Mouse (Mus musculus): ENCODE measurements around the gene Gstm1.
"Not testable (repeated sequence)": the region's sequence is repeated elsewhere in the genome, so short reads cannot be mapped to it uniquely, and the experiment has no call there.

Gstm1 gene

DNA sequence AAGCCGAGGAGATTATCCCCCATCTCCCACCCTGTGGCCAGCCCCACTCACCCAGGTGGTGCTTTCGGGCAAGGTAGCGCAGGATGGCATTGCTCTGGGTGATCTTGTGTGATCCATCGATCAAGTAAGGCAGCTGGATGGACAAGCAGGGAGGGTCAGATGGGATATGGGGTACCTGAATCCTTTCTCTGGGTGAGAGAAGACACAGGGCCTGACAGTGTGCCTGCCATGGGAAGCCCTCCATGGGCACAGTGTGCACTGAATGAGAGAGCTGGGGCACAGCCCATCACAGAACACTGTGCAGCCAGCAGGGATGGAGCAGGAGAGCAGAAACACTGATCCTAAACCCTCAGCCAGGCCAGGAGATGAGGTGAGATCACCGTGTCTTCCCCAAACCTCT, 1.3 kb downstream of the Gstm1 start:
- DNase-seq (ENCODE audit: extremely low read depth, low read depth): not testable (repeated sequence)

DNA sequence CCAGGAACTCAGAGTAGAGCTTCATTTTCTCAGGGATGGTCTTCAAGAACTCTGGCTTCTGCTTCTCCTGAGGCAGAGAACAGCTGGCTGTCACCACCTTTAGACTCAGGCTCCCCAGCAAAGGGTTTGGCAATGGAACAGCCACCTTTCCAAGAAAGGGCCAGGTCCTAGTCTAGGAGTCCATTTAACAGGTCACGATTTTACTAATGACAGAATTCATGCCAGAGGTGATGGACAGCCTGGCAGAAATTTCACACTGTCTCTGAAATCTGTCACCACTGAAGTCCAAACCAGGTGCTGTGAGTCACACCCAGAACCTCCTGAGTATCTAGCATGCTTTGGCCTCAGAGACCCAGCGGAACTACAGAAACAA, 2.8 kb downstream of the Gstm1 start:
- no peak for DNase-seq (ENCODE audit: extremely low read depth, low read depth)

DNA sequence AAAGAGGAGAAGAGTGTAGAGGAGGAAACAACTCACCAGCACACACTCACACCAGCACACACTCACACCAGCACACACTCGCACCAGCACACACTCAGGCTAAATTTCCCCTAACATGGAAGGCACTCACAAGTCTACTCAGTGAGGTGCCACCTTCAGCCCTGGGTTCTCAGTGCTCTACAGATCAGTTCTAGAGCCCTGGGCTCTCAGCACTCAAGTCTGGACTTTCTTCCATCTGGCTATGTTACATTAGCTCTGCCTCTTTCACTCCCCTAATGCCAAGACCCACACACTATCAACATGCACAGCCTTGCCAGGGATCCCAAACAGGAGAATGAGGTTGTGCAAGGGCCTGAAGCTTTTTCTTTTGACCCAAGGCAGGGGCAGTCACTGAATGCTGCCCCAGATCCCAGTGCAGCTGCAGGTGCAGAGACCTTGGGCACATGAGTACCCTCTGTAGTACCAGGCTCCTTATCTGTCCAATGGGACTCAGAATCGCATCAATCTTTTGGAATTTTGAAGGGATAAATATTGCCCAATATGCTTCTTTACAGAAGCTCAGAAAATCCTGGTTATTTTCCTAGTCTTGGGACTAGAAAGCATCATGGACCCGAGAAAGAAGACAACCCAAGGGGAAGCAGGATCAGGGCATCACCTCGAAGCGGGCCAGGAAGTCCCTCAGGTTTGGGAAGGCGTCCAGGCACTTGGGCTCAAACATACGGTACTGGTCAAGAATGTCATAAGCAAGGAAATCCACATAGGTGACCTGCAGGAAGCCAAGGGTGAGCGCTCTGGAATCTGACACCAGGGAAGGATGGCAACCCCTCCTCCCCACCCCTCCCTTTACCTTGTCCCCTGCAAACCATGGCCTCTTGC, 3.4 kb downstream of the Gstm1 start:
- DNase-seq (ENCODE audit: extremely low read depth, low read depth): no peak

DNA sequence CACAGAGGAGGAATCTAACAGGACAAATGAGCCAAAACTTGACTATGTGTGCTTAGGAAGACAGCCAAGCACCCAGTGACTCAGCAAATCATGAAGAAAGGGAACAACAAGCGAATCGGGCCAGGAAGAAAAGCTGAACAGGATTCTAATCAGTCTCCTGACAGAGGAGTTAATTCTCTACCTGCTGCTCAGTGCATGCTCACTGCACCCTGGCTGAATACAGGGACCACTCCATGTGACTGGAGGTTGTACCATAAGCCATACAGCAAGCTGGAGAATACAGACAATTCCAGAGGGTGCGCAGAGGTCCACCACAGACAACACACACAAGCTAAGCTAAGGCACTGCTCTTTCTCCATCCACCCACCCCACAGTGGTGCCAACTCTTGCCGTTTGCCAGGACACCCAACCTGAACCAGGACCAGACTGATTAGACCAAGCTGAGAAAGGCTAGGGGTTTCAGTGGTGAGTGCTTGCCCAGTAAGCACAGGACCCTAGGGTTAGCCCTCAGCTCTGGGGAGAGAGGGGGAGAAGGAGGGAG, 4.4 kb downstream of the Gstm1 start:
- DNase-seq (ENCODE audit: extremely low read depth, low read depth): peak; percentile 73

DNA sequence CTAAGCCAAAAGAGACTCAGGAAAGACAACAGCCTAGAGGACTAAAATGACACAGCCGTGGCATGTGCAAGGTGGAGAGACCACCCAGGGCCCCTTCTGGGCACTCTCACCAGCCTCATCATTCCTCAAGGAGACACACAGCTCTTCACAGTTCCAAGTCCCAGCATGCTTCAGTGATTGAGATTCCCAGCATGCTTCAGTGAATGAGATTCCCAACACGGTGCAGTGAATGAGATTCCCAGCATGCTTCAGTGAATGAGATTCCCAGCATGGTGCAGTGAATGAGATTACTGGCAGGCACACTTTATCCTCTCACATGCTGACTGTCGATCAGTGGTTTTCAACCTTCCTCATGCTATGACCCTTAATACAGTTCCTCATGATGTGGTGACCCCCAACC, 6.2 kb downstream of the Gstm1 start:
- DNase-seq (ENCODE audit: extremely low read depth, low read depth): no peak

DNA sequence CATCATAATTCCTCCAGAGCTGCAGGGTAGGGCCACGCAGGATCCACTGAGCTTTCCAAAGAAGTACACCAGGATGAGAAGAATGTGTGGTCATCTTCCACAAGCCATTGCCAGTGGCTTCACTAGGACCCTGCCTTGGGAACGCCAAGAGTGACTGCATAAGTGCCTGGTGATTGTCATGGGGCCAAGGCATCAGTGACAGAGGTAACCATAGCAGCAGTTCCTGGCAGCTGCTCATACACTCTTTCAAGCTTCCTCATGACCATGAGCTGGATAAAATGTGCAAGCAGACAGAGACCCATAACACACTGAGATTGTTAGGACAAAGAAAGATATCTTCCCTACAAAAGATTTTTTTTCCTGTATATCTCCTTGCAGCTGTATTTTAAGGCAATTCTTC, 7.5 kb downstream of the Gstm1 start:
- DNase-seq (ENCODE audit: extremely low read depth, low read depth): no peak

DNA sequence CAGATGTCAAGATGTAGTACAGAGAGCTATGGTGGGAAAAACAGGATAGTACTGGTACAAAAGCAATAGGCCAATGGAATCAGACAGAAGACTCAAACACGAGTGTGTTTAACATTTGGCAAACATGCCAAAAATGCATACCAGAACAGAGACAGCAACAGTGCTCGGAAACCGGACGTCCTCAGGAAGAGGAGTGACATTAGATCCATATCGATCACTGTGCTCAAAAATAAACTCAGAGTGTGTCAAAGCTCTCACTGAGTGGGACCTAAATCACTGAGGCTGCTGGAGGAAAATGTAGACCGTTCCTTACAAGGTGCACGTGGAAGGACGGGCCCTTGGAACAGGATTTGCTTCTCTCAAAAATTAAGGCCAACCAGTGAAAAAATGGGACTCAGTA, 15.8 kb downstream of the Gstm1 start:
- no peak for DNase-seq (ENCODE audit: extremely low read depth, low read depth)

DNA sequence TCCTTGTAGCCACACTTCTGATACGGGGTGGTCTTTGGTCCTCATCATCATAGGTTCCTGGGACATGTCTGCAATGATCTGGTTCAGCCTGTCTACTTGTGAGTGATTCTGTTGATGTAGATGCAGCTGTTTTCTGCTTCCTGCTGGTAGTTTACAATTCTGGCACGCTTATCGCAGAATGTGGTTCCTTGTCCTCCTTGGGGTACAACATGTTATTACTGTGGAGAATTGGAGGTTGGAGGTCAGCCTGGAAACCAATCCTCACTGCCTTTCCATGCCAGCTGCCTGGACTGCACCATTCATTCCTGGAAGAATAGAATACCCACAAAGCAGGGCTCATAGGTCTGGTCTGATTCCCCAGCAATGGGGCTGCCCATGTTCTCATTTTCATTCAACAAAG, 18.3 kb downstream of the Gstm1 start:
- no peak for DNase-seq (ENCODE audit: extremely low read depth, low read depth)

DNA sequence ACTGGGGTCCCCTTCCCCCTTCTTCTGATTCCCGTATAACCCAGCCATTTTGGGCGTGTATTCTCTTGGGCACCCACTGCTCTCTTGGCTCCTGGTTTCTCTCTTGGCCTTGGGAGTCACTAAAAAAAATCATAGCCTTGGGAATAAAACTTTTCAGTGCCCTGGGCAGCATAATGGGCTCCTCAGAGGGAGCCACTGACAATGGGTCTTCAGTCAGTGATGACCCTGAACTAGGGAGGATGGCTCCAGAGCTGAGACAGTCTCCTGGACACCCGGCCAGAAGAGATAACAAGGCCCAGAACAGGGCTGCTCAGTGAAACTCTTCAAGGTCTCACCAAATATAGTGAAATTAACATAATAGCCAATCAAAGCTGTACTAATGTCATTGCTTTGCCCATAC, 19.2 kb downstream of the Gstm1 start:
- no peak for DNase-seq (ENCODE audit: extremely low read depth, low read depth)

DNA sequence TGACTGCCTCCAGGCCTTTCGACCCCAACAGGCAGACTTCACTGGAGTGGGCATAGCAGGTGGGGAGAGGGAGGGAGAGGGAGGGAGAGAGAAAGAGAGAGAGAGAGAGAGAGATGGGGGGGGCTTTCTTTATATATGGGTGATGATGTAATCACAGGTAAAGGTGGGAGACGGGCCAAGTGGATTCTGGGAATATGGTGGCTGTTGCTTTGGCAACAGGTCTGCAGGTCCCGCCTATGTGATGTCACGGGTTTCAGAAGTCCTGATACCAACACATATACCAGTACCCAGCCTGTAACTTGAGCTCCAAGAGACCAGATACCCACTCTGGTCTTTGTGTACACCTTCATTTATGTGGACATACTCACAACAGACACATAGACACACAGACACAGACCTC, 21.2 kb downstream of the Gstm1 start:
- DNase-seq (ENCODE audit: extremely low read depth, low read depth): no peak

DNA sequence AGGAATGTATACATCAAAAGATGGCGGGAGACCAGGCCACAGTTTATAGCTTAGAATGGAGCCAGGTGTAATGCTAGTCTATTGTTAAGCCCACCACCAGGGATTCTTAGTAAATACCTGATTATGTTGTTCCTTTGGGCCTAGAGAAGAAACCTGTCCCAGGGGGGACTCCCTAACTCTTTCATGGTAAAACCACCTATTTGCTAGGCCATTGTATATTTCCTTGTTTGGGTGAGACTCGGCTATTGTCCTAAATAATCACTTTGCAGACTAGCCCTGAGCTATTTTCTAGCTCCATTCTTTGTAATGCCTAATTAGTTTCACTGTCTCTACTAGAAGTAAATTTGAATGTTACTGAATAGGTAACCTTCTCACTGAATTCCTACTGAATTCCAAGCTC, 21.8 kb downstream of the Gstm1 start:
- DNase-seq (ENCODE audit: extremely low read depth, low read depth): not testable (repeated sequence)

DNA sequence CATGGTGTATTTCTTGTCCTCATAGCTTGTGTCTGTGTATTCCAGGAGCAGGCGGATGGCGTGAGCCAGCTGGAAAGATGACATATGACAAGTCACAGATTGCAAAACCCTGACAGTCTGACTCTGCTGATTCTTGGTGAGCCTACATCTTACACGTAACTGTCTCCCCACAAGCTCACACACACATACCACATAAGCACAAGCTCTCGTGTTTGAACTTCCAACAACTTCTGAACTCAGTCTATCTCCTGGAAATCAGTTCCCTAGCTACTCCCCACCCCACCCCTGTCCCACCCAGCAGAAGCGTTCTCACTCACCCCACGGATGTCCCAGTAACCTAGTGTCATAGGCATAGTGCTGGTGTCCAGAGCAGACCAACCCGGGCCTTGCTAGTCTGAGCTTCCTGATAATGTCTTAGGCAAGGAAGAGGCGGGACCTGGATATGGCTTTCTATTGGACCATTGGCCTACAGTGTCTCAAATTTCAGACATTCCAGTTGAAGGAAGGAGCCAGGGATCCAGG, 31.7 kb downstream of the Gstm1 start, which contains the start of gene Gstm2:
TSS of gene Gstm2 (minus strand) at position 413 of the 522 bp plus-strand sequence.
- DNase-seq (ENCODE audit: extremely low read depth, low read depth): no peak

DNA sequence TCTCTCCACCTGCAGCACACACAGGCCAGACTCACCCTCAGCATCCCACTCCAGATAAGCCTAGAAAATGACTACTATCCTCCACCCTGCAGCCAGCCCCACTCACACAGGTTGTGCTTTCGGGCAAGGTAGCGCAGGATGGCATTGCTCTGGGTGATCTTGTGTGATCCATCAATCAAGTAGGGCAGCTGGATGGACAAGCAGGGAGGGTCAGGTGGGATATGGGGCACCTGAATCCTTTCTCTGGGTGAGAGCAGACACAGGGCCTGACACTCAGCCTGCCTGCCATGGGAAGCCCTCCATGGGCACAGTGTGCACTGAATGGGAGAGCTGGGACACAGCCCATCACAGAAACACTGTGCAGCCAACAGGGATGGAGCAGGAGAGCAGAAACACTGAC, 32.6 kb downstream of the Gstm1 start:
- not testable (repeated sequence) for DNase-seq (ENCODE audit: extremely low read depth, low read depth)

DNA sequence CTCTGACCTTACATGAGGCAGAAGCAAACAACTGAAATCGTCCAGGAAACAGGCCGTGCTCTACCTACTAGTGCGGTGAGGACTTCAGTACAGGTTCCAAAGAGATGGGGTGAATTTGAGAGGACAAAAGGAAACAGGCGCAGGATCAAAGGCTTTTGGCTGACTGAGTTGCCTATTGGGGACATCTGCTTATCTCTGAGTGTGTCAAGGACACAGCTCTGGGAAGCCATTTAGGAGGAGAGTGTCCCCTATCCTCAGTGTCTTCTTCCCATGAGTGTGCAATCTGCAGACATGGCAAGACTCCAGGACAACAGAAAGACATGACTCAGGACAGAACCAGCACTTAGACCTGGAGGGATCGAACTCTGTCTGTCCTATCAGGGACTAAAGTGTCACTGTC, 33.3 kb downstream of the Gstm1 start:
- DNase-seq (ENCODE audit: extremely low read depth, low read depth): no peak

DNA sequence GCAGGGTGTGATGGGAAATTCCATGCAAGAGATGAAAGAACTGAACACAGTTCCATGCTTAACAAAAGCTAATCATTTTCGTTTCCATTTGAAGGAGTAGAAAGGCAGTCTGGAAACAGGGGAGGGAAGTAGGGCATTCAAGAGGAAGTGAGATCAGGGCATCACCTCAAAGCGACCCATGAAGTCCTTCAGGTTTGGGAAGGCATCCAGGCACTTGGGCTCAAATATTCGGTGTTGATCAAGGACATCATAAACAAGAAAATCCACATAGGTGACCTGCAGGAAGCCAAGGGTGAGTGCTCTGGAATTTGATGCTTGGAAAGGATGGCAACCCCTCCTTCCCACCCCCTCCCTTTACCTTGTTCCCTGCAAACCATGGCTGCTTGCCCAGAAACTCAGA, 34.0 kb downstream of the Gstm1 start:
- DNase-seq (ENCODE audit: extremely low read depth, low read depth): no peak

DNA sequence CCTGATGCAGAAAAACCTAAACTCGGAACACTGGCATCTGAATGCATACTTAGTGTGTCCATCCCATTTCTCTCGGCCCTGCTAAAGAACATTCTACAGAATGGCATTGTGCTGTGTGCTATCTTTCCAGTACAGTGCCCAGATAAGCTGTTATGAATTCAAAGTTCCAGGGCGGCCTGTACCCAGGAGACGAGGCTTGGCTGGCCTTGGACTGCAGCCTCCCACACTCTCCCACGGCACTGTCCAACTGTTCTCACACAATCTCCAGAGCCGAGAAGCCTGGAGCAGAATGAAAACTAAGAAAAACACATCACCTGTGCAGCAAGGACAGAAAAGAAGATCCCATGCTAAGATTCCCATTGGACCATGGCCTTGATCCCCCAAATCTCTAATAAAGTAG, 35.0 kb downstream of the Gstm1 start:
- no peak for DNase-seq (ENCODE audit: extremely low read depth, low read depth)

DNA sequence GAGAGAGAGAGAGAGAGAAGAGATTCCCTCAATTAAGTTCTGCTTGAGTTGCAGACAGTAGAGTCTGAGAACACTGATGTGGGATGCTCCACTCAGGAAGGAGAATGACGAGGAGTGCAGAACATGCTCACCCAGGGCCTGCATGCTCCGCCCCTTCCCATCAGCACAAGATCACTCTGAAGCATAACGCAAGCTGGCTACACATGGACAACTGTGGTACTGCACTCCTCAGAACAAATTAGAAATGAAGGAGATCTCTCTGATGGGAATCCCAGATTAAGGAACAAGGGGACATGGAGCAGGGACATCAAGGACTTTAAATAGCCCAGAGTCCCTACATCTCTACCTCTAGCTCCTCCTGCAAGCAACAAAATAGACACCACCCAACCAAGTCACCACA, 36.5 kb downstream of the Gstm1 start:
- no peak for DNase-seq (ENCODE audit: extremely low read depth, low read depth)

DNA sequence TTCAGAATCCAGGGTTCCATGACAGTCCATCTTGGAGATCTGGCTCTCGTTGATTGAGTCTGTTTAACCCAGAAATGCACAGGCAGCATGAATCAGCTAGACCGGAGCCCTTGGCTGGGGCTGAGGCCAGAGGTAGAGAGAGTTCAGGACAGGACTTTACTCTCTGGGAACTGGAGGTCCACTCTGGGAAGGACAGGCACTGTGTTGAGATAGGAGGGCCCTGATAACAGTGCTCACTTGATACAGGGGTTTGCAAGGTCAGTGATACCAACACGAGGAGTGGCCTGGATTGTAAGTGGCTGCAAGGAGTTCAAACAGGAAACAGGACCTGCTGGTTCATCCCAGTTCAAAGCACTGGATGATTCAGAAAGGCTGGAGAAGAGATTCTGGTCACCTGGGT, 40.1 kb downstream of the Gstm1 start:
- no peak for DNase-seq (ENCODE audit: extremely low read depth, low read depth)

DNA sequence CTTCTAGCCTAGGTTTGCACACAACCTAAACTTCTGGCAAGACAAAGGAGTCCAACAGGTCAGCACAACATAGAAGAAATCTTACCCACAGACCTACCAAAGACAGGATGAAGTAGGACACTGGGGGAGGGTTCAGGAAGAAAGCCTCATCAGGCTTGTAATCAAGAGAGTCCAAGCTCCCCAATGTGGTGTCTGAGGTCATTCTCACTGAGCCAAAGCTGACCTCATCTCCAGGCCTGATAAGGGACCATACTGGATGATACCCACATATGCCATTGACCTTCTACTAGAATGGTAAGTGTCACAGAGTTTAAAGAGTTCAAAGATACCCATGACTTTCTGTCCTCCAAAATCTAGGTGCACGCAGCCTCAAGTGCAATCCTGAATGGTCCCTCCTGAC, 43.5 kb downstream of the Gstm1 start:
- no peak for DNase-seq (ENCODE audit: extremely low read depth, low read depth)

DNA sequence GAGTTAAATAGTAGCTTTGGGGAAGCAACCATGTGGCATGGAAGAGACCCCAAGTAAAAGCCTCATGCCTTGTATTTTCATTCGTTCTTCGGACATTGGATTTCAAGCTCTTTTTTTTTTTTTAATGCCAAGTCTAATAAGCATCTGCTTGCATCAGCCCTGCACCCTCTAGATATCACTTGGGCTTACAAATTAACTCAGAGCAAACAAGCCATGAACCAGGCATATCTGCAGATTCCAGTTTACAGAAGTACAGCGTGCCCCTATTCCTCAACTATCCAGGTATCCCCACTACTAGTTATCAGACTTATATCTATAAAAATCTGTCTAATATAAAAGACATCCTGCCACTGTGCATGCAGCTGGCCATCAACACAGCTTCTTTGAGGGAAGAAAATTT, 45.7 kb downstream of the Gstm1 start:
- DNase-seq (ENCODE audit: extremely low read depth, low read depth): no peak

DNA sequence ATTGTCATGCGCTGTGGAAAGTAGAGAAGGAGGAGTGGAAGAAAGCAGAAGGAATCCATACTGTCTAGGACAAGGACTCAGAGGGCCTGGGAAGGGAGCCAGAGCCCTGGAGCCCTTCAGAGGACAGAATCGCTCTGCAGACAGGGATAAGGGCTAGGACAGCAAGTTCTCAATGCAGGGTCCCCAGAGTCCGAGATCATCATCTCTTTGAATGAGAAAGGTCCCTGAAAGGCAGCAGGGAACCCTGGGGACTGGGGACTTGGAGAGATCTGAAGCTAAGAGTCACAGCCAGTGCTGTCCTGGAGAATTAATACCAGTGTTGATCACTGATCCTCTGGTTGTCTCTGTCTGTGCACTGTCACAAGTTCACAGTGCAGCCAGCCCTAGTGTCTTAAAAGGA, 46.7 kb downstream of the Gstm1 start:
- not testable (repeated sequence) for DNase-seq (ENCODE audit: extremely low read depth, low read depth)

DNA sequence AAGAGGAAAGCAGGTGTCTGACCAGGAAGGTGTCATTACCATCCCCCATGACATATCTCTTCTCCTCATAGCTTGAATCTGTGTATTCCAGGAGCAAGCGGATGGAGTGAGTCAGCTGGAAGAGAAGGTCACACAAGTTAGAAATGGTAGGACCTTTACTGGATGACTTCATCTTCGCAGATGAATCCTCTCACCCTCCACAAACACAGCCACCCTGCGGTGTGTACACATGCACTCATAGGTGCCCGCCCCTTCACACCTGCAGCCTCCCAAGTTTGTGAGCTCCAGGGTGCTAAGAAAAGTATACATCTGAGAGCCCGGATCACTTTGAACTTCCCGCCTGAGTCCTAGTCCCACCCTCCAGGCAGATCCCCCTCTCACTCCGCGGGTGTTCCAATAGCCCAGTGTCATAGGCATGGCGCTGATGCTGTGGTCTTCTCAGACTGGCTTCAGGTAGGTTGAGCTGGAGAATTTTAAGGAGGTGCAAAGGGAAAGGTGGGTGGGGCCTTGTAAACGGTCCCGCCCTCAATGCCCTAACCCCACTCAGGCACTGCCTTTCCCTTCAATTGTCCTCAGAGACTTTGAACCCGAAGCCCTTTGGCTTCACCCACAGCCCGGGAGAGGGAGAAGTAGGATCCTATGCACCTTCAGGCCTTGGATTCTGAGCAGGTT, 48.9 kb downstream of the Gstm1 start, which contains the start of gene Gstm3:
TSS of gene Gstm3 (minus strand) at position 560 of the 672 bp plus-strand sequence.
- no peak for DNase-seq (ENCODE audit: extremely low read depth, low read depth)

Measured in MEL-GATA-1-ER (cell line).